Mouse (Mus musculus): Measurements from ENCODE around the gene a. TPM values are rescaled to one million over a fixed set of nuclear protein-coding genes. Genes with fewer than 3 reads are reported as not detected.

Gene a
- total RNA-seq, 2 experiments from 2014 or later, result not detected

- peak in 1 of 2 experiments; percentile 45 for DNase-seq
Measured at GRCm38 (mm10) chr2:155098720-155099380, 307.6 kb downstream of the a start.

GRCm38 (mm10) chr2:155099421-155099820 is 308.2 kb downstream of the a start:
- DNase-seq, result peak; percentile 36 to 44

GRCm38 (mm10) chr2:155099994-155100795 is 309.0 kb downstream of the a start:
- no peak for DNase-seq

Other genes starting within 250 kb of the a start
- gene 1700003F12Rik, start 244.3 kb upstream of the a start, total RNA-seq (2021), result under 1 TPM in 1 of 2 experiments, not detected in 1; 0.43 TPM
- gene Actl10, start 239.6 kb upstream of the a start, total RNA-seq (2021), result not detected
- gene Necab3, start 232.5 kb upstream of the a start, total RNA-seq (2021), result 1 to 10 TPM; 1.1 to 1.5 TPM
- gene E2f1, start 221.5 kb upstream of the a start, total RNA-seq (2021), result 1 to 10 TPM; 8.7 to 9.6 TPM
- gene Pxmp4, start 187.7 kb upstream of the a start, total RNA-seq (2021), result 10 to 100 TPM; 30.9 to 35.7 TPM
- 1 to 10 TPM; 2.6 to 3.0 TPM for gene Zfp341, start 178.1 kb upstream of the a start, total RNA-seq (2021)
- under 1 TPM in 1 of 2 experiments, not detected in 1; 0.63 TPM for gene 4930519P11Rik, start 178.0 kb upstream of the a start, total RNA-seq (2021)
- gene Chmp4b, start 139.7 kb upstream of the a start, total RNA-seq (2021), result 100 to 1,000 TPM; 220 to 259 TPM
- not detected for gene Gm14214, start 21.4 kb upstream of the a start, total RNA-seq (2021)
- gene Raly, start 306 bp upstream of the a start, total RNA-seq (2021), result 100 to 1,000 TPM; 187 to 234 TPM
- gene Eif2s2, start 101.5 kb downstream of the a start, total RNA-seq (2021), result 100 to 1,000 TPM; 129 to 170 TPM
- gene Gm14226, start 226.9 kb downstream of the a start, total RNA-seq (2021), result 1 to 10 TPM; 7.2 to 9.1 TPM

Measured in adrenal gland, postnatal 36 days (tissue).